Mouse (Mus musculus): ENCODE measurements around the gene Pip4k2b. TPM values are rescaled to one million over a fixed set of nuclear protein-coding genes. Genes with fewer than 3 reads are reported as not detected.

Pip4k2b gene
- polyA plus RNA-seq, 1 experiment from 2014 or later: 5.0 TPM

- no peak for ATAC-seq (ENCODE audit: low FRiP score)
- H3K36me3 ChIP-seq: peaks cover 33% of the 10 kb centered on the region
- 57% methylated on average over 10 of the region's 10 CpGs for WGBS
- H3K4me2 ChIP-seq: no peak overlapping the region
- H3K4me1 ChIP-seq: no peaks in the 10 kb centered on the region
- no peak overlapping the region for H3K9ac ChIP-seq (replicated peaks)
- no peak overlapping the region for H3K27ac ChIP-seq (replicated peaks)
- no peaks in the 10 kb centered on the region for H3K9me3 ChIP-seq (replicated peaks)
- no peaks in the 10 kb centered on the region for H3K27me3 ChIP-seq (replicated peaks)
- no peak overlapping the region for H3K4me3 ChIP-seq (replicated peaks)
Measured at GRCm38 (mm10) chr11:97733689-97734088, 10.8 kb downstream of the Pip4k2b start.

- H3K27ac ChIP-seq (replicated peaks): no peak overlapping the region
- no peak overlapping the region for H3K9ac ChIP-seq (replicated peaks)
- H3K4me3 ChIP-seq (replicated peaks): no peak overlapping the region
- no peak for ATAC-seq (ENCODE audit: low FRiP score)
- H3K4me1 ChIP-seq: no peaks in the 10 kb centered on the region
- H3K27me3 ChIP-seq (replicated peaks): no peaks in the 10 kb centered on the region
- H3K36me3 ChIP-seq: peaks cover 79% of the 10 kb centered on the region
- WGBS: 92% methylated on average over 7 of the region's 7 CpGs
- no peaks in the 10 kb centered on the region for H3K9me3 ChIP-seq (replicated peaks)
- no peak overlapping the region for H3K4me2 ChIP-seq
Measured at GRCm38 (mm10) chr11:97728730-97729129, 15.8 kb downstream of the Pip4k2b start.

- H3K4me1 ChIP-seq: no peaks in the 10 kb centered on the region
- no peaks in the 10 kb centered on the region for H3K27me3 ChIP-seq (replicated peaks)
- no peaks in the 10 kb centered on the region for H3K9me3 ChIP-seq (replicated peaks)
- 84% methylated on average over 7 of the region's 7 CpGs for WGBS
- ATAC-seq (ENCODE audit: low FRiP score): no peak
- H3K36me3 ChIP-seq: peaks cover 83% of the 10 kb centered on the region
- no peak overlapping the region for H3K27ac ChIP-seq (replicated peaks)
- no peak overlapping the region for H3K9ac ChIP-seq (replicated peaks)
- no peak overlapping the region for H3K4me2 ChIP-seq
- H3K4me3 ChIP-seq (replicated peaks): no peak overlapping the region
Measured at GRCm38 (mm10) chr11:97728311-97728710, 16.2 kb downstream of the Pip4k2b start.

GRCm38 (mm10) chr11:97723709-97724108 is 20.8 kb downstream of the Pip4k2b start:
- Histone ChIP-seq H3K4me1 (no peaks in the 10 kb centered on the region), H3K27ac (replicated peaks) (no peak overlapping the region), H3K9me3 (replicated peaks) (no peaks in the 10 kb centered on the region), H3K4me3 (replicated peaks) (no peak overlapping the region), H3K27me3 (replicated peaks) (no peaks in the 10 kb centered on the region), H3K36me3 (peaks cover 93% of the 10 kb centered on the region), H3K9ac (replicated peaks) (no peak overlapping the region), H3K4me2 (no peak overlapping the region)
- ATAC-seq (ENCODE audit: low FRiP score): no peak
- 89% methylated on average over 7 of the region's 7 CpGs for WGBS

- 89% methylated on average over 4 of the region's 4 CpGs for WGBS
- Histone ChIP-seq H3K9ac (replicated peaks) (no peak overlapping the region), H3K36me3 (peaks cover 92% of the 10 kb centered on the region), H3K27me3 (replicated peaks) (no peaks in the 10 kb centered on the region), H3K4me1 (no peaks in the 10 kb centered on the region), H3K27ac (replicated peaks) (no peak overlapping the region), H3K9me3 (replicated peaks) (no peaks in the 10 kb centered on the region), H3K4me2 (no peak overlapping the region), H3K4me3 (replicated peaks) (no peak overlapping the region)
- ATAC-seq (ENCODE audit: low FRiP score): no peak
Measured at GRCm38 (mm10) chr11:97721338-97721737, 23.2 kb downstream of the Pip4k2b start.

GRCm38 (mm10) chr11:97719041-97719440 is 25.5 kb downstream of the Pip4k2b start:
- Histone ChIP-seq H3K9me3 (replicated peaks) (no peaks in the 10 kb centered on the region), H3K9ac (replicated peaks) (no peak overlapping the region), H3K4me2 (no peak overlapping the region), H3K27ac (replicated peaks) (no peak overlapping the region), H3K36me3 (peaks cover 82% of the 10 kb centered on the region), H3K4me1 (no peaks in the 10 kb centered on the region), H3K4me3 (replicated peaks) (no peak overlapping the region), H3K27me3 (replicated peaks) (no peaks in the 10 kb centered on the region)
- 96% methylated on average over 4 of the region's 4 CpGs for WGBS
- ATAC-seq (ENCODE audit: low FRiP score): no peak

- H3K9me3 ChIP-seq (replicated peaks): no peaks in the 10 kb centered on the region
- H3K27me3 ChIP-seq (replicated peaks): no peaks in the 10 kb centered on the region
- peaks cover 5% of the 10 kb centered on the region; the same call in 1 of the 2 replicates for H3K4me1 ChIP-seq
- 91% methylated on average over 15 of the region's 15 CpGs for WGBS
- no peak overlapping the region for H3K9ac ChIP-seq (replicated peaks)
- no peak overlapping the region for H3K4me2 ChIP-seq
- H3K4me3 ChIP-seq (replicated peaks): no peak overlapping the region
- no peak overlapping the region for H3K27ac ChIP-seq (replicated peaks)
- peaks cover 81% of the 10 kb centered on the region for H3K36me3 ChIP-seq
- ATAC-seq (ENCODE audit: low FRiP score): no peak
Measured at GRCm38 (mm10) chr11:97718281-97718860, 26.1 kb downstream of the Pip4k2b start.

GRCm38 (mm10) chr11:97717369-97718280 is 26.9 kb downstream of the Pip4k2b start:
- no peaks in the 10 kb centered on the region for H3K27me3 ChIP-seq (replicated peaks)
- peaks cover 5% of the 10 kb centered on the region; the same call in 1 of the 2 replicates for H3K4me1 ChIP-seq
- no peak for ATAC-seq (ENCODE audit: low FRiP score)
- WGBS: 91% methylated on average over 26 of the region's 26 CpGs
- no peak overlapping the region for H3K27ac ChIP-seq (replicated peaks)
- no peak overlapping the region for H3K4me2 ChIP-seq
- no peaks in the 10 kb centered on the region for H3K9me3 ChIP-seq (replicated peaks)
- H3K4me3 ChIP-seq (replicated peaks): no peak overlapping the region
- no peak overlapping the region for H3K9ac ChIP-seq (replicated peaks)
- H3K36me3 ChIP-seq: peaks cover 79% of the 10 kb centered on the region

GRCm38 (mm10) chr11:97716021-97716420 is 28.5 kb downstream of the Pip4k2b start:
- Histone ChIP-seq H3K4me1 (peaks cover 5% of the 10 kb centered on the region; the same call in 1 of the 2 replicates), H3K27ac (replicated peaks) (no peak overlapping the region), H3K36me3 (peaks cover 76% of the 10 kb centered on the region), H3K4me3 (replicated peaks) (no peak overlapping the region), H3K4me2 (no peak overlapping the region), H3K9me3 (replicated peaks) (no peaks in the 10 kb centered on the region), H3K9ac (replicated peaks) (no peak overlapping the region), H3K27me3 (replicated peaks) (no peaks in the 10 kb centered on the region)
- ATAC-seq (ENCODE audit: low FRiP score): no peak
- WGBS: 91% methylated on average over 8 of the region's 8 CpGs

- H3K36me3 ChIP-seq: peaks cover 71% of the 10 kb centered on the region
- H3K27ac ChIP-seq (replicated peaks): no peak overlapping the region
- no peak for ATAC-seq (ENCODE audit: low FRiP score)
- peaks cover 5% of the 10 kb centered on the region; the same call in 1 of the 2 replicates for H3K4me1 ChIP-seq
- 91% methylated on average over 14 of the region's 14 CpGs for WGBS
- H3K4me2 ChIP-seq: no peak overlapping the region
- H3K9me3 ChIP-seq (replicated peaks): no peaks in the 10 kb centered on the region
- no peaks in the 10 kb centered on the region for H3K27me3 ChIP-seq (replicated peaks)
- no peak overlapping the region for H3K9ac ChIP-seq (replicated peaks)
- no peak overlapping the region for H3K4me3 ChIP-seq (replicated peaks)
Measured at GRCm38 (mm10) chr11:97714784-97715760, 29.4 kb downstream of the Pip4k2b start.

GRCm38 (mm10) chr11:97714356-97714755 is 30.1 kb downstream of the Pip4k2b start:
- H3K27ac ChIP-seq (replicated peaks): no peak overlapping the region
- H3K27me3 ChIP-seq (replicated peaks): no peaks in the 10 kb centered on the region
- no peaks in the 10 kb centered on the region for H3K9me3 ChIP-seq (replicated peaks)
- no peak for ATAC-seq (ENCODE audit: low FRiP score)
- H3K4me1 ChIP-seq: peaks cover 5% of the 10 kb centered on the region; the same call in 1 of the 2 replicates
- H3K36me3 ChIP-seq: peaks cover 64% of the 10 kb centered on the region
- H3K4me2 ChIP-seq: no peak overlapping the region
- no peak overlapping the region for H3K9ac ChIP-seq (replicated peaks)
- WGBS: 95% methylated on average over 3 of the region's 3 CpGs
- H3K4me3 ChIP-seq (replicated peaks): no peak overlapping the region

All from neural tube, embryonic 15.5 days (tissue).